Mouse (Mus musculus) adipocyte (in vitro differentiated cells): ENCODE measurements at regions not wholly inside any gene's neighbourhood (a gene's known extent, or its start where the extent isn't known, plus 50 kb on each side); places are given as distances from the start of the nearest gene placed in this dataset.

Experiments used
- DNase-seq: peaks from one replicate; pipeline ENCODE4 v3.0.0-alpha.2; 2016; ENCODE audit warnings: low spot score

- no peak for DNase-seq
Measured at GRCm38 (mm10) chr4:101342071-101342762, 76.9 kb upstream of the Ak4 start.

GRCm38 (mm10) chr4:101340741-101341140 lies 75.7 kb upstream of the Jak1 start:
- peak; percentile 28 for DNase-seq

- no peak for DNase-seq
Measured at GRCm38 (mm10) chr4:101338211-101338610, 73.1 kb upstream of the Jak1 start.

GRCm38 (mm10) chr4:101336811-101337210 lies 71.7 kb upstream of the Jak1 start:
- peak; percentile 26 for DNase-seq

- no peak for DNase-seq
Measured at GRCm38 (mm10) chr4:101336371-101336770, 71.3 kb upstream of the Jak1 start.

- DNase-seq: no peak
Measured at GRCm38 (mm10) chr4:101333868-101334267, 68.8 kb upstream of the Jak1 start.

GRCm38 (mm10) chr4:101333036-101333435 lies 68.0 kb upstream of the Jak1 start:
- peak; percentile 75 for DNase-seq

- no peak for DNase-seq
Measured at GRCm38 (mm10) chr4:101331231-101331630, 66.1 kb upstream of the Jak1 start.

- no peak for DNase-seq
Measured at GRCm38 (mm10) chr4:101329060-101329459, 64.0 kb upstream of the Jak1 start.

GRCm38 (mm10) chr4:101326067-101326466 lies 61.0 kb upstream of the Jak1 start:
- DNase-seq: no peak

- DNase-seq: no peak
Measured at GRCm38 (mm10) chr4:101321731-101322130, 56.6 kb upstream of the Jak1 start.

- no peak for DNase-seq
Measured at GRCm38 (mm10) chr4:101320587-101320986, 55.5 kb upstream of the Jak1 start.

GRCm38 (mm10) chr4:101319681-101320220 lies 54.7 kb upstream of the Jak1 start:
- no peak for DNase-seq

GRCm38 (mm10) chr4:101318836-101319235 lies 53.8 kb upstream of the Jak1 start:
- no peak for DNase-seq

GRCm38 (mm10) chr4:101316061-101316460 lies 51.0 kb upstream of the Jak1 start:
- DNase-seq: no peak
